Mouse (Mus musculus): ENCODE data around the gene Pou4f1. TPM values are rescaled to one million over a fixed set of nuclear protein-coding genes. Genes with fewer than 3 reads are reported as not detected.

The Pou4f1 gene
- polyA plus RNA-seq, 1 experiment from 2014 or later: 0.30 TPM

GRCm38 (mm10) chr14:104458728-104459512, 8.9 kb downstream of the Pou4f1 start:
- H3K4me1 ChIP-seq (ENCODE audit: control insufficient read depth, insufficient read depth, low read length): no peaks in the 10 kb centered on the region
- peaks cover 61% of the 10 kb centered on the region for H3K27me3 ChIP-seq (ENCODE audit: control insufficient read depth, insufficient read depth, low read length)
- H3K9me3 ChIP-seq (replicated peaks; ENCODE audit: control insufficient read depth, low read length): no peaks in the 10 kb centered on the region
- H3K9ac ChIP-seq (ENCODE audit: low read length): no peak overlapping the region
- ATAC-seq (ENCODE audit: insufficient read depth, low FRiP score): no peak
- WGBS: 2% methylated on average over 19 of the region's 19 CpGs
- H3K4me3 ChIP-seq (replicated peaks; ENCODE audit: low read length): no peak overlapping the region
- no peak overlapping the region for H3K27ac ChIP-seq (ENCODE audit: low read length)
- H3K36me3 ChIP-seq (ENCODE audit: control insufficient read depth, insufficient read depth, low read length): no peaks in the 10 kb centered on the region
- no peak overlapping the region for H3K4me2 ChIP-seq (ENCODE audit: low read depth, low read length)

- Histone ChIP-seq H3K9me3 (replicated peaks; ENCODE audit: control insufficient read depth, low read length) (no peaks in the 10 kb centered on the region), H3K4me3 (replicated peaks; ENCODE audit: low read length) (no peak overlapping the region), H3K27ac (ENCODE audit: low read length) (no peak overlapping the region), H3K27me3 (ENCODE audit: control insufficient read depth, insufficient read depth, low read length) (peaks cover 53% of the 10 kb centered on the region), H3K36me3 (ENCODE audit: control insufficient read depth, insufficient read depth, low read length) (no peaks in the 10 kb centered on the region), H3K9ac (ENCODE audit: low read length) (no peak overlapping the region), H3K4me1 (ENCODE audit: control insufficient read depth, insufficient read depth, low read length) (no peaks in the 10 kb centered on the region), H3K4me2 (ENCODE audit: low read depth, low read length) (no peak overlapping the region)
- 2% methylated on average over 20 of the region's 20 CpGs for WGBS
- no peak for ATAC-seq (ENCODE audit: insufficient read depth, low FRiP score)
Observed at GRCm38 (mm10) chr14:104457966-104458710, 9.7 kb downstream of the Pou4f1 start.

GRCm38 (mm10) chr14:104456976-104457375, 10.8 kb downstream of the Pou4f1 start:
- no peaks in the 10 kb centered on the region for H3K4me1 ChIP-seq (ENCODE audit: control insufficient read depth, insufficient read depth, low read length)
- H3K4me3 ChIP-seq (replicated peaks; ENCODE audit: low read length): no peak overlapping the region
- 5% methylated on average over 5 of the region's 5 CpGs for WGBS
- H3K9me3 ChIP-seq (replicated peaks; ENCODE audit: control insufficient read depth, low read length): no peaks in the 10 kb centered on the region
- no peaks in the 10 kb centered on the region for H3K36me3 ChIP-seq (ENCODE audit: control insufficient read depth, insufficient read depth, low read length)
- H3K4me2 ChIP-seq (ENCODE audit: low read depth, low read length): no peak overlapping the region
- no peak overlapping the region for H3K27ac ChIP-seq (ENCODE audit: low read length)
- peaks cover 50% of the 10 kb centered on the region for H3K27me3 ChIP-seq (ENCODE audit: control insufficient read depth, insufficient read depth, low read length)
- no peak overlapping the region for H3K9ac ChIP-seq (ENCODE audit: low read length)
- no peak for ATAC-seq (ENCODE audit: insufficient read depth, low FRiP score)

- H3K4me2 ChIP-seq (ENCODE audit: low read depth, low read length): no peak overlapping the region
- H3K9ac ChIP-seq (ENCODE audit: low read length): no peak overlapping the region
- H3K27ac ChIP-seq (ENCODE audit: low read length): no peak overlapping the region
- ATAC-seq (ENCODE audit: insufficient read depth, low FRiP score): no peak
- no peaks in the 10 kb centered on the region for H3K9me3 ChIP-seq (replicated peaks; ENCODE audit: control insufficient read depth, low read length)
- WGBS: 11% methylated on average over 4 of the region's 4 CpGs
- H3K4me1 ChIP-seq (ENCODE audit: control insufficient read depth, insufficient read depth, low read length): no peaks in the 10 kb centered on the region
- no peaks in the 10 kb centered on the region for H3K36me3 ChIP-seq (ENCODE audit: control insufficient read depth, insufficient read depth, low read length)
- H3K4me3 ChIP-seq (replicated peaks; ENCODE audit: low read length): no peak overlapping the region
- H3K27me3 ChIP-seq (ENCODE audit: control insufficient read depth, insufficient read depth, low read length): peaks cover 25% of the 10 kb centered on the region
Observed at GRCm38 (mm10) chr14:104453824-104454223, 14.0 kb downstream of the Pou4f1 start.

- Histone ChIP-seq H3K4me1 (ENCODE audit: control insufficient read depth, insufficient read depth, low read length) (no peaks in the 10 kb centered on the region), H3K27ac (ENCODE audit: low read length) (no peak overlapping the region), H3K4me3 (replicated peaks; ENCODE audit: low read length) (no peak overlapping the region), H3K4me2 (ENCODE audit: low read depth, low read length) (no peak overlapping the region), H3K27me3 (ENCODE audit: control insufficient read depth, insufficient read depth, low read length) (no peaks in the 10 kb centered on the region), H3K9ac (ENCODE audit: low read length) (no peak overlapping the region), H3K9me3 (replicated peaks; ENCODE audit: control insufficient read depth, low read length) (no peaks in the 10 kb centered on the region), H3K36me3 (ENCODE audit: control insufficient read depth, insufficient read depth, low read length) (no peaks in the 10 kb centered on the region)
- no peak for ATAC-seq (ENCODE audit: insufficient read depth, low FRiP score)
- WGBS: 39% methylated on average over 2 of the region's 2 CpGs
Observed at GRCm38 (mm10) chr14:104434293-104434692, 33.5 kb downstream of the Pou4f1 start.

GRCm38 (mm10) chr14:104430819-104431218, 37.0 kb downstream of the Pou4f1 start:
- Histone ChIP-seq H3K9ac (ENCODE audit: low read length) (no peak overlapping the region), H3K27ac (ENCODE audit: low read length) (no peak overlapping the region), H3K27me3 (ENCODE audit: control insufficient read depth, insufficient read depth, low read length) (no peaks in the 10 kb centered on the region), H3K36me3 (ENCODE audit: control insufficient read depth, insufficient read depth, low read length) (no peaks in the 10 kb centered on the region), H3K4me1 (ENCODE audit: control insufficient read depth, insufficient read depth, low read length) (no peaks in the 10 kb centered on the region), H3K4me2 (ENCODE audit: low read depth, low read length) (no peak overlapping the region), H3K4me3 (replicated peaks; ENCODE audit: low read length) (no peak overlapping the region), H3K9me3 (replicated peaks; ENCODE audit: control insufficient read depth, low read length) (no peaks in the 10 kb centered on the region)
- WGBS: 61% methylated on average over 4 of the region's 4 CpGs
- ATAC-seq (ENCODE audit: insufficient read depth, low FRiP score): no peak

- no peak overlapping the region for H3K9ac ChIP-seq (ENCODE audit: low read length)
- 58% methylated on average over 14 of the region's 14 CpGs for WGBS
- H3K4me2 ChIP-seq (ENCODE audit: low read depth, low read length): no peak overlapping the region
- no peak for ATAC-seq (ENCODE audit: insufficient read depth, low FRiP score)
- H3K36me3 ChIP-seq (ENCODE audit: control insufficient read depth, insufficient read depth, low read length): no peaks in the 10 kb centered on the region
- H3K9me3 ChIP-seq (replicated peaks; ENCODE audit: control insufficient read depth, low read length): no peaks in the 10 kb centered on the region
- H3K4me1 ChIP-seq (ENCODE audit: control insufficient read depth, insufficient read depth, low read length): no peaks in the 10 kb centered on the region
- H3K4me3 ChIP-seq (replicated peaks; ENCODE audit: low read length): no peak overlapping the region
- H3K27me3 ChIP-seq (ENCODE audit: control insufficient read depth, insufficient read depth, low read length): no peaks in the 10 kb centered on the region
- no peak overlapping the region for H3K27ac ChIP-seq (ENCODE audit: low read length)
Observed at GRCm38 (mm10) chr14:104423688-104424470, 43.9 kb downstream of the Pou4f1 start.
